Mouse (Mus musculus) left cerebral cortex, postnatal 36 days (tissue): Measurements from ENCODE around the gene Gm21988. TPM values are rescaled to one million over a fixed set of nuclear protein-coding genes. Genes with fewer than 3 reads are reported as not detected.
A peak's percentile ranks its signal among the peaks of the same experiment; 100 is the strongest.

Experiments used
- DNase-seq, 2 experiments: peaks; one replicate each; pipeline ENCODE4 v3.0.0; 2021 to 2022; ENCODE audit warnings: low spot score in 2 of 2, mixed read lengths in 1 of 2
- intact Hi-C: fragments of 180-260 bp; cut with DNase I; formaldehyde crosslinking; loops from one replicate; pipeline ENCODE4 v1.15.1; 2025
- total RNA-seq, 2 experiments: library from RNA; stranded (reverse); gene quantifications; 2 replicates each; pipeline ENCODE4 v1.2.3; 2021

The Gm21988 gene
- total RNA-seq, result 1 to 10 TPM; 5.3 to 6.4 TPM

DNA sequence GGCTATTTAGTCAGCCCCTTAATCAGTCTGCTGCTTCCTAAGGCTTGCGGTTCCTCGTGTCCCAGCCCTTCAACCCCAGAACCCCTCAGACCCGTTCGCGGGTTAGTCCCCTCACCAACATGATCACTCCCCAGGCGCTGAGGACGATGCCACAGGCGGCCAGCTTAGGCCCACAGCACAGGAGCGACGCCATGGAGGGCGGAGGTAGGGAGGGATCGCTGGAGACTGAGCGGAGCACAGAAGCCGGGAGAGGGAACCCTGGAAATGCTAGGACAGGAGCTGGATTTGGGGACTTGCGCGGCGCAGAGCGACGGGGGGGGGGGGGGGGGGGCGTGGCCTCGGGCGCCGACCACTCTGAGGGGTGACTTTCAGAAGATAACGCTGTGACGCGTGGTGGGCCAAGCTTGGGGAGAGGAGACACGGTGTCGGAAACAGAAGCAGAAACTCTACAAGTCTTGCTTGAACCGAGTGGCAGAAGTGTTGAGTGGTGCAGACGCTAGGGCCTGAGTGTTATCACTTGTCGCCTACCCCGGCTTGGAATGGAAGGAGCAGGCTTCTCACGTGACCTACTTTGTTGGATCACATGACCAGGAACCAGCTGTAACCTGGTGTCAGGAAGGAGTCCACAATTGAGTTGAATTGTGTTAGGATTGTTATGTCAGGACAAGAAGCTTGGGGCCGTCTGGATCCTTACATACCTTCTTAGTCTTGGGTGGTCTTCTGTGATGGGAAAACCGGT, at the start of gene Gm21988, which contains the start of gene Rnasek:
Gm21988 (minus strand) TSS at position 290 of the 739 bp plus-strand sequence.
Rnasek (minus strand) TSS at position 302 of the 739 bp plus-strand sequence.
- peak; percentile 84 to 87 for DNase-seq
- intact Hi-C loops, result no loop called here

GRCm38 (mm10) chr11:70289236-70289635, 49.6 kb upstream of the Gm21988 start:
- intact Hi-C loops, result no loop called here
- DNase-seq, result peak; percentile 8 to 19

DNA sequence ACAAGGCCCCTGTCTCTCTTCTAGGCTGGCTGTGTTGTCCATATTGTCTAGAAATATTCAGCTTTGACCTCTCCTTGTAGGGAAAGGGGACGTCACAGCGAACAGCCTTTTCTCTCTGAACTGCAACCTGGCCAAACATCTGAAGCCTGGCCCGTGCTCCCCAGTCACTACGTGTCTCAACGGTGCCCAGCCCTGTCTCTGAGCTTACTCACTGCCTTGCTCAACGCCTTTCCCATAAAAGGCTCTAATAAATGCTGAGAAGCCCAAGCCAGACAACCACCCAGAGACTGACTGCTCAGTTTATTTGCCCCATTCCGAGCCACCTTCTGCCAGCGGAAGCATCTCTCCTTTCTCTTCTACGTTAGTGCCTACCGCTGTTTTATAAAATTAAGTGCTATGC, 48.5 kb upstream of the Gm21988 start:
- no peak for DNase-seq
- intact Hi-C loops, result no loop called here

DNA sequence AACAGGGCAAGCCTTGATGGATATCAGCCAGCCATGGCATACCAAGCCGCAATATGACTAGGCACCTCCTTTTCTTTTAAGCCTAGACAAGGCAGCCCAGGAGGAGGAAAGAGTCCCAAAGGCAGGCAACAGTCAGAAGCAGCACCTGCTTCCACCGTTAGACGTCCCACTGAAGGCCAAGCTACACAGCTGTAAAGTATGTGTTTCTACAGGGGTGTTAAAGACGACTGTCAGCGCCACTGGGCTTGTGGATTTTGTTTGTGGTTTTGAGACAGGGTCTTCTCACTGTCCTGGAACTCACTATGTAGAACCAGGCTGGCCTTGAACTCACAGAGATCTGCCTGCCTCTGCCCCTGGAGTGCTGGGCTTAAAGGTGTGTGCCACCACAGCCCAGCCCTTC, 46.1 kb upstream of the Gm21988 start:
- no peak for DNase-seq
- intact Hi-C loops, result no loop called here

GRCm38 (mm10) chr11:70284757-70285156, 45.1 kb upstream of the Gm21988 start:
- DNase-seq, result no peak
- intact Hi-C loops, result no loop called here

GRCm38 (mm10) chr11:70283666-70284065, 44.0 kb upstream of the Gm21988 start:
- intact Hi-C loops, result no loop called here
- DNase-seq, result no peak

DNA sequence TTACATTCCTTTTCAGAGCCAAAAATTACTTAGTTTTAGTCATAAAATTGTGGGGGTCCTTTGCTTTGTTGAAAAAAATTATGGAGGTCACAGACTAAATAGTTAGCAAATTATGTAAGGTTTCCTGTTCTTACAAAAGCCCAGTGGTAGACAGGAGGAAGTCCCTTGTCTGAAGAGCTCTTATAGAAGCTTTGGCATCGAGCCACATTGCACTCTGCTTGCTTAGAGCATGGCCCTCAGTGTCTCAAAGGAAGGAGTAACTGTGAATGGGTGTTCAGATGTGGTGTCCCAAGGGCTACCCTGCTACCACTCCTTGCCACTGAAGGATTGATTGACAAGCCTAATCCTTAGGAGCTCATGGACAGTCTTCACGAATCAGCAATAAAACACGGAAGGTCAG, 40.8 kb upstream of the Gm21988 start:
- no peak for DNase-seq
- intact Hi-C loops, result no loop called here

- DNase-seq, result no peak
These were observed 39.3 kb upstream of the Gm21988 start for GRCm38 (mm10) chr11:70278961-70279360.

GRCm38 (mm10) chr11:70271641-70272040, 32.0 kb upstream of the Gm21988 start:
- no peak for DNase-seq
- intact Hi-C loops, result no loop called here

More at GRCm38 (mm10) chr11:70278961-70279360, 39.3 kb upstream of the Gm21988 start:
- intact Hi-C loops, result no loop called here

GRCm38 (mm10) chr11:70266405-70266804, 26.8 kb upstream of the Gm21988 start:
- DNase-seq, result no peak
- intact Hi-C loops, result no loop called here

DNA sequence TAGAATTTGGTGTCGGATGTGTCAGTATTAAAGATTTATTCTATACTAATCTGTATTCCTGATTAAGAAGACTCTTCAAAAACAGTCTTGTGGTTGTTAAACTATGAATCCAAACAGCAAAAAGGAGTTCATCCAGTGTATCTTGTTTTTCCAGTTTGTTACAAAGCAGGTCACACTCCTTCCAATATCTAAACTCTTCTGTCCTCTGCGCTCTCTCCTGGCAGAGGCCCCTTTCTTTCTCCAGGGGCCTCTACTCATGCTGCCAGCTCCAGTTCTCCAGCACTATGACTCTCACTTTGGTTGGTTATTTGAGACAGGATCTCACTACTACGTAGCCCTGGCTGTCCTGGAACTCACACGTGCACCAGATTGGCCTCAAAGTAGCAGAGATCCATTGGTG, 26.2 kb upstream of the Gm21988 start:
- intact Hi-C loops, result no loop called here
- DNase-seq, result no peak

GRCm38 (mm10) chr11:70265252-70265651, 25.6 kb upstream of the Gm21988 start:
- intact Hi-C loops, result no loop called here
- DNase-seq, result no peak

- DNase-seq, result no peak
- intact Hi-C loops, result no loop called here
These were observed 19.4 kb upstream of the Gm21988 start for GRCm38 (mm10) chr11:70259035-70259434.

DNA sequence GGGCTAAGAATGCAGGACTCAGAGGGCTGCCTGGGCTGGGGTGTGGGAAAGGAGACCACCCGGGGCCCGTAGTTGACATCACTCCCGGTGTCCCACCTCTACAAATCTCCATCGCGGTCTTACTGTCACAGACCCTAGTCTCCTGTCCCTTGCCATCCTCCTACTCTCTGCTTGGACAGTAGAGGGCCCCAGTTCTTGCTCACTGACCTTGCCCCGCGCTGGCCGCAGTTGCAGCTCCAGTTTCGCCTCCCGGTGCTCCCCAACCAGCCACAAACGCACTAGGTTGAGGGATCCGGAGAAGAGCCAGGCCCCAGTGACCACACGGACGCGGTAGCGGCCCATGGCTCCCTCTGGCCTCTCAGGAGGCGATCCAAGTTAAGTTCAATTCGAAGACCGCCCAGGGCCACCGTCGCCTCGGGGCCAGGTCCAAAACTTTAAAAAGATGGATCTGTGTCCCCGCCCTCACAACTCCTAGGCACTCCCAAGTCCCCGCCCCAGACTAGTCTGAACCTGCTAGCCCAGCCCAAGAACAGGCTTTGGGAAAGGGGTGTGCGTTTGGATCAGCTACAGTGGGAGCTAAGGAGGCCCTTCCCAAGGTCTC, 15.4 kb upstream of the Gm21988 start, which contains the start of gene Alox12:
Alox12 (minus strand) TSS at position 423 of the 601 bp plus-strand sequence.
- no peak for DNase-seq
- intact Hi-C loops, result no loop called here

GRCm38 (mm10) chr11:70254337-70254736, 14.7 kb upstream of the Gm21988 start:
- no peak for DNase-seq
- intact Hi-C loops, result no loop called here

GRCm38 (mm10) chr11:70251853-70252252, 12.2 kb upstream of the Gm21988 start:
- intact Hi-C loops, result no loop called here
- DNase-seq, result no peak

DNA sequence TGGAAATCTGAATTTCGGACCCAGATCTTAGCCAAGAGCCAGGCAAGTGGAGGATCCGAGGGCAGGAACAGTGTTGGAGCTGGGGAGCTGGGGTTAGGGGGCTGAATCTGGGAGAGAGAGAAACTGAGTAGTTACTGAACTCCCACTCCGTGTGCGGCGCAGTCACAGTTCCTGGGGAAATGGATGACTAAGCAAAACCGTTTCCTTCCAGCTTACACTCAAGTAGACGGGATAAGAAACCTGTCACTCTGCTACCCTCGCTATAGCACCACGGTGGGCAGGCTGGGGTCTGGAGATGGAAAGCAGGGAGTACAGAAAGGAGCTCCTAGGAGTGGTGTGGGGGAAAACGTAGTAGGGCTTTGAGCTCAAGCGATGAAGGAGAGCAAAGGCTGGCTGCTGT, 10.5 kb upstream of the Gm21988 start:
- intact Hi-C loops, result no loop called here
- no peak for DNase-seq

DNA sequence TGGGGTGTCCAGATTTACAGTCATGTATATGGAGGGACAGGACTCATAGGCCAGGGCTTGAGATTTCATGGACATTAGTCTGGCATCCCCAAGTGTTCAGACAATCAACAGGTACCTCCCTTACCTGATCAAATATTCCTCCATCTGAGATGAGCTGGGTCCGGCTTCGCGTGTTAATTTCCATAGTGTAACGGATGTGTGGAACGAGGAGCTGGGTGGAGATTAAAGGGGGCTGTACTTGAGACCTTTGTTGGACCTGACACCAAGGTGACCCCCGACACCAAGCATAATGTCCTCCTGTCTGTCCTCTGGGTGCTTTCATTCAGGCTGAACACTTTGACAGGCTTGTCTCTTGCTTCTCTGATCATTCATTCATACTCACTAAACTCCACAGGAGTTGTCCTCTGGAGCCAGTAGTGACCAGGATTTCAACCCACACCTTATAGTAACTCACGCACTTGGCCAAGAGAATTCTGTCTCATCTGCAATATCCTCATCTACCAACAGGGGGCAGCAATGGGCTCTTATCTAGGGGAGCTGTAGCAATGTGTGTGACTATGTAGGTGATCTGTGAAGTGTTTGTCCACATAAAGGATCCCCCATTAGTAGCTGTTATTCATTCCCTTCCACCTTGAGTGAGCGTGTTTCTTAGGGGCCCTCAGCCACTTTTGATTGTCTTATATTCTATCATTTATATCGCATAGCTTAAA, 7.7 kb upstream of the Gm21988 start:
- peak in 1 of 2 experiments; percentile 58 for DNase-seq
- intact Hi-C loops, result loop anchor here (2.0 kb wide), 1 partner anchor 62 kb away; no protein-coding TSS in a partner anchor

- intact Hi-C loops, result no loop called here
- no peak for DNase-seq
These were observed 3.0 kb upstream of the Gm21988 start for GRCm38 (mm10) chr11:70242591-70242990.
